Mouse (Mus musculus): ENCODE measurements at regions not wholly inside any gene's neighbourhood (a gene's known extent, or its start where the extent isn't known, plus 50 kb on each side); places are given as distances from the start of the nearest gene placed in this dataset.

DNA sequence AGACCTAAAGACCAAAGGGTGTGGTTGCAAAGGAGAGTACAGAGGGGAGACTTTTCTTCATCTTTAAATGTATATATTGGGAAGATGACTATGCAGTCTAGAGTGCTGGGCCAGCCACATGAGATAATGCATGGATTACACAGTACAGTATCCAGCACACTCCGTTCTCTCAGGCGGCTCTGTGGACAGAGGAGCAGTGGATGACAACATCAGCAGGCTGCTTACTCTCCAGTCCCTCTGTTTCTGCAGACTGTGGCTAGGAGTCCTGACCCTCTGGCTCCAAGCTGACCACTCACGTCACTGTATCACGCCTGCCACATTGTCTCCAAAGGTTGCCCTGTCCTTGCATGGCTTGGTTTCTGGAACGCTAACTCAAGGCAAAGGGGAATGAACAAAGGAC is 97.2 kb upstream of the Nfe2l3 start:
- TF ChIP-seq CTCF (IDR thresholded peaks at IDR 0.05), result no peak
- no peak for TF ChIP-seq EP300 (IDR thresholded peaks at IDR 0.05)

Measured in lung, postnatal 0 days (tissue).